Mouse (Mus musculus) MEL (cell line): ENCODE results near the gene Pih1d2. TPM values are rescaled to one million over a fixed set of nuclear protein-coding genes. Genes with fewer than 3 reads are reported as not detected.

ENCODE experiments used
- DNase-seq: peaks from one replicate; pipeline ENCODE4 v3.0.0; 2011; ENCODE audit warnings: low read depth, low spot score
- H3K27ac ChIP-seq: 2 replicates; pipeline ENCODE4 v1.5.1; 2012; ENCODE audit warnings: low read depth, mild to moderate bottlenecking, control low read depth, low read length, moderate library complexity; ENCODE audit not compliant: control insufficient read depth
- H3K27me3 ChIP-seq, 2 experiments: fragments of 150-350 bp in 1 of 2; sonication (generic) in 1 of 2; 2 replicates each; pipeline ENCODE4 v1.6.1; 2012; ENCODE audit warnings: low read length in 2 of 2, mild to moderate bottlenecking in 2 of 2, improper control_type of control experiment in 1 of 2, moderate library complexity in 1 of 2; ENCODE audit not compliant: insufficient read depth in 2 of 2, control insufficient read depth in 1 of 2
- H3K36me3 ChIP-seq, 2 experiments: 2 replicates each; pipeline ENCODE4 v1.6.1; 2012 to 2014; ENCODE audit warnings: low read length in 2 of 2, improper control_type of control experiment in 1 of 2, inconsistent platforms in 1 of 2, mild to moderate bottlenecking in 1 of 2; ENCODE audit not compliant: insufficient read depth in 2 of 2, control insufficient read depth in 1 of 2
- H3K4me1 ChIP-seq, 2 experiments: fragments of 150-350 bp in 1 of 2; sonication (generic) in 1 of 2; 2 replicates each; pipeline ENCODE4 v1.6.1; 2012; ENCODE audit warnings: low read length in 2 of 2, improper control_type of control experiment in 1 of 2, mild to moderate bottlenecking in 1 of 2; ENCODE audit not compliant: insufficient read depth in 2 of 2, control insufficient read depth in 1 of 2
- H3K4me3 ChIP-seq, 2 experiments: fragments of 150-350 bp in 1 of 2; sonication (generic) in 1 of 2; 2 replicates each; pipeline ENCODE4 v1.5.1; 2012; ENCODE audit warnings: low read depth in 2 of 2, low read length in 2 of 2, mild to moderate bottlenecking in 2 of 2, moderate library complexity in 2 of 2, control low read depth in 1 of 2, improper control_type of control experiment in 1 of 2; ENCODE audit not compliant: control insufficient read depth in 1 of 2, insufficient read depth in 1 of 2
- H3K79me2 ChIP-seq: 2 replicates; pipeline ENCODE4 v1.6.1; 2012; ENCODE audit warnings: mild to moderate bottlenecking, low read length, moderate library complexity; ENCODE audit not compliant: control insufficient read depth, poor library complexity, insufficient read depth
- H3K9ac ChIP-seq: 2 replicates; pipeline ENCODE4 v1.6.1; 2012; ENCODE audit warnings: low read depth, mild to moderate bottlenecking, control low read depth, low read length, moderate library complexity; ENCODE audit not compliant: control insufficient read depth, poor library complexity, severe bottlenecking
- H3K9me3 ChIP-seq: fragments of 150-350 bp; sonication (generic); replicated peaks from 2 replicates; pipeline ENCODE4 v1.6.1; 2012; ENCODE audit warnings: mild to moderate bottlenecking, low read length, improper control_type of control experiment, moderate library complexity; ENCODE audit not compliant: insufficient read depth
- CHD2 ChIP-seq: IDR thresholded peaks from 2 replicates; pipeline ENCODE4 v1.6.1; 2011; ENCODE audit warnings: low read length, improper control_type of control experiment
- E2F4 ChIP-seq: IDR thresholded peaks from 2 replicates; pipeline ENCODE4 v1.6.1; 2011; ENCODE audit warnings: low read depth, low read length, improper control_type of control experiment, borderline replicate concordance
- EP300 ChIP-seq, 2 experiments: IDR thresholded peaks; 2 replicates each; pipeline ENCODE4 v1.6.1; 2011; ENCODE audit warnings: improper control_type of control experiment in 2 of 2, low read length in 2 of 2, low read depth in 1 of 2, mild to moderate bottlenecking in 1 of 2
- GABPA ChIP-seq: IDR thresholded peaks from 2 replicates; pipeline ENCODE4 v1.6.1; 2012; ENCODE audit warnings: low read depth, mild to moderate bottlenecking, inconsistent platforms, low read length, improper control_type of control experiment, moderate library complexity
- HCFC1 ChIP-seq: IDR thresholded peaks from 2 replicates; pipeline ENCODE4 v1.6.1; 2012; ENCODE audit warnings: low read depth, mild to moderate bottlenecking, inconsistent platforms, low read length, improper control_type of control experiment, moderate library complexity
- MAFK ChIP-seq: IDR thresholded peaks from 2 replicates; pipeline ENCODE4 v1.6.1; 2011; ENCODE audit warnings: low read depth, mild to moderate bottlenecking, low read length, improper control_type of control experiment, borderline replicate concordance
- MXI1 ChIP-seq: IDR thresholded peaks from 2 replicates; pipeline ENCODE4 v1.6.1; 2011; ENCODE audit warnings: mild to moderate bottlenecking, low read depth, low read length, improper control_type of control experiment
- POLR2AphosphoS2 ChIP-seq: IDR thresholded peaks from 2 replicates; pipeline ENCODE4 v1.6.1; 2011; ENCODE audit warnings: low read length, improper control_type of control experiment
- RCOR1 ChIP-seq: IDR thresholded peaks from 2 replicates; pipeline ENCODE4 v1.6.1; 2012; ENCODE audit warnings: low read depth, mild to moderate bottlenecking, inconsistent platforms, low read length, improper control_type of control experiment
- TCF12 ChIP-seq: IDR thresholded peaks from 2 replicates; pipeline ENCODE4 v1.6.1; 2014; ENCODE audit warnings: low read depth, mild to moderate bottlenecking, inconsistent platforms, low read length, improper control_type of control experiment, moderate library complexity
- UBTF ChIP-seq: IDR thresholded peaks from 2 replicates; pipeline ENCODE4 v1.6.1; 2012; ENCODE audit warnings: low read depth, mild to moderate bottlenecking, inconsistent platforms, low read length, improper control_type of control experiment, moderate library complexity, borderline replicate concordance; ENCODE audit not compliant: insufficient read depth
- ZC3H11A ChIP-seq: IDR thresholded peaks from 2 replicates; pipeline ENCODE4 v1.6.1; 2012; ENCODE audit warnings: low read depth, mild to moderate bottlenecking, inconsistent platforms, low read length, improper control_type of control experiment
- polyA plus RNA-seq, 2 experiments: library from polyadenylated mRNA; stranded (reverse) in 1 of 2; unstranded in 1 of 2; fragments of >175 nt in 1 of 2; fragments of >200 nt in 1 of 2; gene quantifications; 2 replicates each; pipeline versions ENCODE4 v1.2.1 to v1.2.4; 2012; ENCODE audit warnings: low replicate concordance in 2 of 2, low read depth in 1 of 2; ENCODE audit not compliant: insufficient read length in 2 of 2, insufficient read depth in 1 of 2, missing spikeins in 1 of 2
- total RNA-seq: library from RNA; depleted of rRNA; stranded (reverse); fragments of 300-350 nt; gene quantifications from 2 replicates; pipeline ENCODE4 v1.2.3, GENCODE M21; 2012

The Pih1d2 gene
- total and polyA plus RNA-seq, 3 experiments: 4.6 to 5.3 TPM; not detected in 1

- no peak overlapping the region for H3K4me3 ChIP-seq
- no peak for DNase-seq
- H3K27ac ChIP-seq: no peak overlapping the region
- no peaks in the 10 kb centered on the region for H3K4me1 ChIP-seq
- TF ChIP-seq ZC3H11A (no peak), MXI1 (no peak), EP300 (IDR thresholded peaks at IDR 0.05; ENCODE audit: low read depth in 1 of 2, low read length in 2 of 2) (no peak), E2F4 (no peak), POLR2AphosphoS2 (no peak)
- TF ChIP-seq, all 39 proteins: peak for 0
- Histone ChIP-seq H3K9me3 (no peaks in the 10 kb centered on the region), H3K27me3 (peaks cover 11 to 17% of the 10 kb centered on the region in 2 experiments), H3K79me2 (no peaks in the 10 kb centered on the region), H3K9ac (no peak overlapping the region), H3K36me3 (no peaks in the 10 kb centered on the region)
Measured at GRCm38 (mm10) chr9:50585145-50585818, 31.8 kb upstream of the Pih1d2 start.

- DNase-seq: no peak
- TF ChIP-seq RCOR1: no peak
- Histone ChIP-seq H3K9me3 (no peaks in the 10 kb centered on the region), H3K4me1 (no peaks in the 10 kb centered on the region), H3K27ac (no peak overlapping the region), H3K9ac (no peak overlapping the region), H3K27me3 (peaks cover 5 to 9% of the 10 kb centered on the region in 2 experiments), H3K4me3 (no peak overlapping the region), H3K36me3 (no peaks in the 10 kb centered on the region), H3K79me2 (no peaks in the 10 kb centered on the region)
Measured at GRCm38 (mm10) chr9:50586955-50587354, 30.2 kb upstream of the Pih1d2 start.

- Histone ChIP-seq H3K4me3 (no peak overlapping the region), H3K79me2 (no peaks in the 10 kb centered on the region), H3K36me3 (no peaks in the 10 kb centered on the region), H3K27ac (no peak overlapping the region), H3K9ac (no peak overlapping the region), H3K27me3 (no peaks in the 10 kb centered on the region), H3K4me1 (no peaks in the 10 kb centered on the region), H3K9me3 (no peaks in the 10 kb centered on the region)
- no peak for DNase-seq
- TF ChIP-seq UBTF: no peak
- no peak for TF ChIP-seq TCF12
- no peak for TF ChIP-seq POLR2AphosphoS2
- TF ChIP-seq GABPA: no peak
- TF ChIP-seq HCFC1: no peak
- no peak for TF ChIP-seq MAFK
- TF ChIP-seq CHD2: no peak
Measured at GRCm38 (mm10) chr9:50590856-50591518, 26.1 kb upstream of the Pih1d2 start.
